Mouse (Mus musculus) embryonic fibroblast, embryonic 13.5 days (primary cell): Measurements from ENCODE around the gene Prpmp5. TPM values are rescaled to one million over a fixed set of nuclear protein-coding genes. Genes with fewer than 3 reads are reported as not detected.
"Not testable (repeated sequence)": the region's sequence is repeated elsewhere in the genome, so short reads cannot be mapped to it uniquely, and the experiment has no call there.

Experiments
- H3K27ac ChIP-seq: 2 replicates; pipeline ENCODE4 v1.5.1; 2012; ENCODE audit warnings: low read length, control low read depth, inconsistent platforms; ENCODE audit not compliant: insufficient read depth
- H3K4me1 ChIP-seq: 2 replicates; pipeline ENCODE4 v1.6.1; 2011; ENCODE audit warnings: low read length; ENCODE audit not compliant: control insufficient read depth, insufficient read depth
- H3K4me3 ChIP-seq: 2 replicates; pipeline ENCODE4 v1.5.1; 2011; ENCODE audit warnings: mild to moderate bottlenecking, control low read depth, low read length; ENCODE audit not compliant: insufficient read depth
- polyA plus RNA-seq: library from polyadenylated mRNA; stranded (reverse); fragments of >200 nt; gene quantifications from 2 replicates; pipeline ENCODE4 v1.2.4, GENCODE M21; 2011; ENCODE audit warnings: low read depth; ENCODE audit not compliant: missing spikeins, insufficient read length

Gene Prpmp5
- polyA plus RNA-seq, result not detected in 2 replicates

GRCm38 (mm10) chr6:132314657-132315056, at the start of gene Prpmp5:
Gene Prpmp5, minus strand, starts transcription at chr6:132314757.
- not testable (repeated sequence) for H3K4me1 ChIP-seq, H3K4me3 ChIP-seq, H3K27ac ChIP-seq

- not testable (repeated sequence) for H3K27ac ChIP-seq, H3K4me3 ChIP-seq
Observed at GRCm38 (mm10) chr6:132364034-132364433, 49.5 kb upstream of the Prpmp5 start, which contains the start of gene Gm8882. Gene Gm8882, minus strand, starts transcription at chr6:132364134.

More at GRCm38 (mm10) chr6:132364034-132364433, 49.5 kb upstream of the Prpmp5 start, which contains the start of gene Gm8882:
- H3K4me1 ChIP-seq, result not testable (repeated sequence)

Other genes starting within 250 kb of the Prpmp5 start
- not detected in 2 replicates for gene Prb1, start 104.2 kb downstream of the Prpmp5 start, polyA plus RNA-seq
- gene Gm8882, start 49.4 kb upstream of the Prpmp5 start, polyA plus RNA-seq, result not detected in 2 replicates